9 mouse cellular contexts compared by ENCODE assay signal in the genomic region with DNA sequence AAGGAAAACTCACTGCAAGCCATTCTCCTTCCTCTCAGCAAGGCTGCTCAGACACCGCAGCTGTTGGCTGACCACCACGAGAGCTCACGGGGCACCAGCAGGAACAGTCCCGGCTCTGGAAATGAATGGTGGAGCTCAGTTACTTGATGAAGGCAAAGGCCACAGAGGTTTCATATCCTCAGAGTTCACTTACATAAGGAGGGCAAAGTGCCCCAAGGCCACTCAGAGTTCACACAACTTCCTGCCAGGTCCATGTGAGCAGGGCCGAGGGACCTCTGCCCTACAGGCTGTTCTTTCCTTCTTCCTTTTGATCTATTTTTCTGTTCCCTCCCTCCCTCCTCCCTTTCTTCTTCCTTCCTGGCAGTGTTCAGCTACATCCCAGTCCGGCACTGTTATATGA. TPM values are rescaled to one million over a fixed set of nuclear protein-coding genes. Genes with fewer than 3 reads are reported as not detected.
DNase-seq lines count a peak whose midpoint lies in the region; ATAC-seq and TF ChIP-seq lines count a peak whose summit lies in the region.
"Had no signal": no experiment of that assay in that cellular context is flagged by ENCODE, and none has a peak within 500 bp of the region (broad histone marks: within the 10 kb centered on the region; RNA-seq: fewer than 3 reads in every experiment).

No protein-coding gene starts in this region.

- WGBS in forebrain, embryonic 13.5 days = 58% methylated on average over 6 of the region's 6 CpGs
- WGBS in forebrain, embryonic 16.5 days = 40% methylated on average over 6 of the region's 6 CpGs
- WGBS in heart, embryonic 15.5 days = 62% methylated on average over 6 of the region's 6 CpGs

- no peaks in the 10 kb centered on the region for H3K4me1 ChIP-seq in forebrain, embryonic 13.5 days
- H3K4me1 ChIP-seq in forebrain, embryonic 16.5 days (replicated peaks; ENCODE audit: control insufficient read depth, insufficient read depth, low read length) = peaks cover 4% of the 10 kb centered on the region; the same call in 1 of the 2 replicates
- H3K4me1 ChIP-seq in bone marrow macrophage, adult 2 months (ENCODE audit: control insufficient read depth, insufficient read depth, low read length) = peaks cover 21% of the 10 kb centered on the region
- H3K4me1 ChIP-seq in heart, embryonic 15.5 days (replicated peaks) = peaks cover 5% of the 10 kb centered on the region; the same call in 1 of the 2 replicates

- peak overlapping the region; percentile 31; the same call in 1 of the 2 replicates for H3K27ac ChIP-seq in forebrain, embryonic 13.5 days
- no peak overlapping the region for H3K27ac ChIP-seq in forebrain, embryonic 16.5 days (ENCODE audit: low read length)
- peak overlapping the region; percentile 45 for H3K27ac ChIP-seq in bone marrow macrophage, adult 2 months (ENCODE audit: insufficient read depth, low read depth, low read length)
- peak overlapping the region; percentile 63; the same call in 1 of the 2 replicates for H3K27ac ChIP-seq in heart, embryonic 15.5 days

- no peaks in the 10 kb centered on the region for H3K9me3 ChIP-seq in forebrain, embryonic 13.5 days (replicated peaks)
- H3K9me3 ChIP-seq in forebrain, embryonic 16.5 days (ENCODE audit: control insufficient read depth, low read length) = no peaks in the 10 kb centered on the region
- no peaks in the 10 kb centered on the region for H3K9me3 ChIP-seq in heart, embryonic 15.5 days (replicated peaks)

- no peak for TF ChIP-seq POLR2A in bone marrow macrophage, adult 2 months (IDR thresholded peaks at IDR 0.05; ENCODE audit: borderline replicate concordance, low read depth, low read length)

- H3K27me3 ChIP-seq in forebrain, embryonic 13.5 days = no peaks in the 10 kb centered on the region
- no peaks in the 10 kb centered on the region for H3K27me3 ChIP-seq in forebrain, embryonic 16.5 days (replicated peaks; ENCODE audit: control insufficient read depth, insufficient read depth, low read length)
- H3K27me3 ChIP-seq in heart, embryonic 15.5 days = no peaks in the 10 kb centered on the region

- H3K4me3 ChIP-seq in forebrain, embryonic 13.5 days = no peak overlapping the region
- no peak overlapping the region for H3K4me3 ChIP-seq in forebrain, embryonic 16.5 days (replicated peaks; ENCODE audit: low read length)
- H3K4me3 ChIP-seq in bone marrow macrophage, adult 2 months (ENCODE audit: insufficient read depth, low read length) = peak overlapping the region; percentile 40
- H3K4me3 ChIP-seq in heart, embryonic 15.5 days = no peak overlapping the region
- H3K4me3 ChIP-seq: erythroblast, embryonic 14.5 days had no signal

- TF ChIP-seq CTCF in bone marrow macrophage, adult 2 months (IDR thresholded peaks at IDR 0.05; ENCODE audit: low read depth, low read length) = no peak

- no peak overlapping the region for H3K9ac ChIP-seq in forebrain, embryonic 13.5 days
- H3K9ac ChIP-seq in forebrain, embryonic 16.5 days (replicated peaks; ENCODE audit: low read depth, low read length) = no peak overlapping the region
- no peak overlapping the region for H3K9ac ChIP-seq in heart, embryonic 15.5 days

- H3K36me3 ChIP-seq in forebrain, embryonic 13.5 days (ENCODE audit: poor library complexity, severe bottlenecking) = no peaks in the 10 kb centered on the region
- no peaks in the 10 kb centered on the region for H3K36me3 ChIP-seq in forebrain, embryonic 16.5 days (ENCODE audit: control insufficient read depth, insufficient read depth)
- H3K36me3 ChIP-seq in heart, embryonic 15.5 days = no peaks in the 10 kb centered on the region

- H3K4me2 ChIP-seq in forebrain, embryonic 13.5 days = no peak overlapping the region
- no peak overlapping the region for H3K4me2 ChIP-seq in forebrain, embryonic 16.5 days (ENCODE audit: low read length)
- peak overlapping the region; percentile 17; the same call in 1 of the 2 replicates for H3K4me2 ChIP-seq in heart, embryonic 15.5 days

- no peak for ATAC-seq in forebrain, embryonic 13.5 days
- ATAC-seq in forebrain, embryonic 16.5 days = no peak
- no peak for ATAC-seq in heart, embryonic 15.5 days (replicated peaks; ENCODE audit: insufficient number of reproducible peaks, insufficient read depth, low FRiP score, low read depth)

- DNase-seq in kidney, postnatal 25 days = peak; percentile 78 to 94
- DNase-seq in lung, postnatal 36 days = peak; percentile 81
- no peak for DNase-seq in cerebellum, postnatal 4 days (ENCODE audit: low spot score in 2 of 2)
- DNase-seq in layer of hippocampus, adult 8-10 months (ENCODE audit: low spot score in 2 of 2) = no peak

RNA-seq across cellular contexts. Expression of gene Taf1d, which starts 4.6 kb away (rescaled TPM):
- 64.8 and 66.2 TPM in 2 replicates for polyA plus RNA-seq in forebrain, embryonic 13.5 days (2015; fragmentation: Nextera tagmentation; extraction: Ambion mirVana)
- polyA plus RNA-seq in forebrain, embryonic 16.5 days (2015; fragmentation: Nextera tagmentation; extraction: Ambion mirVana) = 47.0 and 47.6 TPM in 2 replicates
- polyA plus RNA-seq in bone marrow macrophage, adult 2 months (2012; ENCODE audit: insufficient read depth, insufficient read length, missing spikeins) = 81.2 and 89.3 TPM in 2 replicates
- polyA plus RNA-seq in heart, embryonic 15.5 days (2015; fragmentation: Nextera tagmentation; extraction: Ambion mirVana) = 40.6 and 46.6 TPM in 2 replicates
- total RNA-seq in layer of hippocampus, adult 8-10 months (2022) = 10 to 100 TPM; 33.5 to 41.3 (median 37.2) TPM

RNA-seq across cellular contexts. Expression of gene 4931406C07Rik, which starts 4.8 kb away (rescaled TPM):
- polyA plus RNA-seq in forebrain, embryonic 13.5 days (2015; fragmentation: Nextera tagmentation; extraction: Ambion mirVana) = 9.3 and 10.0 TPM in 2 replicates
- 13.0 and 13.6 TPM in 2 replicates for polyA plus RNA-seq in forebrain, embryonic 16.5 days (2015; fragmentation: Nextera tagmentation; extraction: Ambion mirVana)
- polyA plus RNA-seq in bone marrow macrophage, adult 2 months (2012; ENCODE audit: insufficient read depth, insufficient read length, missing spikeins) = 38.9 and 43.8 TPM in 2 replicates
- polyA plus RNA-seq in heart, embryonic 15.5 days (2015; fragmentation: Nextera tagmentation; extraction: Ambion mirVana) = 6.1 and 6.2 TPM in 2 replicates
- 10 to 100 TPM; 17.3 to 28.3 (median 25.1) TPM for total RNA-seq in layer of hippocampus, adult 8-10 months (2022)

RNA-seq across cellular contexts. Expression of gene Med17, which starts 21.7 kb away (rescaled TPM):
- 40.1 and 44.4 TPM in 2 replicates for polyA plus RNA-seq in forebrain, embryonic 13.5 days (2015; fragmentation: Nextera tagmentation; extraction: Ambion mirVana)
- 34.9 and 45.8 TPM in 2 replicates for polyA plus RNA-seq in forebrain, embryonic 16.5 days (2015; fragmentation: Nextera tagmentation; extraction: Ambion mirVana)
- polyA plus RNA-seq in bone marrow macrophage, adult 2 months (2012; ENCODE audit: insufficient read depth, insufficient read length, missing spikeins) = 66.1 and 70.6 TPM in 2 replicates
- polyA plus RNA-seq in heart, embryonic 15.5 days (2015; fragmentation: Nextera tagmentation; extraction: Ambion mirVana) = 18.4 and 18.8 TPM in 2 replicates
- total RNA-seq in layer of hippocampus, adult 8-10 months (2022) = 10 to 100 TPM; 38.4 to 41.2 (median 39.5) TPM

RNA-seq across cellular contexts. Expression of gene Cep295, which starts 56.2 kb away (rescaled TPM):
- 19.2 and 19.3 TPM in 2 replicates for polyA plus RNA-seq in forebrain, embryonic 13.5 days (2015; fragmentation: Nextera tagmentation; extraction: Ambion mirVana)
- polyA plus RNA-seq in forebrain, embryonic 16.5 days (2015; fragmentation: Nextera tagmentation; extraction: Ambion mirVana) = 14.8 and 15.8 TPM in 2 replicates
- 24.5 and 26.2 TPM in 2 replicates for polyA plus RNA-seq in bone marrow macrophage, adult 2 months (2012; ENCODE audit: insufficient read depth, insufficient read length, missing spikeins)
- polyA plus RNA-seq in heart, embryonic 15.5 days (2015; fragmentation: Nextera tagmentation; extraction: Ambion mirVana) = 8.0 and 8.8 TPM in 2 replicates
- 10 to 100 TPM; 25.5 to 28.8 (median 26.0) TPM for total RNA-seq in layer of hippocampus, adult 8-10 months (2022)

Comparison
In these comparisons a context has a peak if more than half of its experiments do, and no peak if none do; other contexts are left out.
1. DNase-seq: peak in kidney, postnatal 25 days (2 of 2) and lung, postnatal 36 days (single experiment); none in cerebellum, postnatal 4 days (0 of 2) and layer of hippocampus, adult 8-10 months (0 of 2).